Mouse (Mus musculus) limb, embryonic 13.5 days (tissue): ENCODE measurements at regions not wholly inside any gene's neighbourhood (a gene's known extent, or its start where the extent isn't known, plus 50 kb on each side); places are given as distances from the start of the nearest gene placed in this dataset.
A peak's percentile ranks its signal among the peaks of the same experiment; 100 is the strongest.

ENCODE experiments used
- ATAC-seq: fragments of 200-750 bp; cut with Nextera tagmentation; 2 replicates; pipeline ENCODE4 v1.8.0; 2017; ENCODE audit warnings: low read depth, moderate number of reproducible peaks, moderate TSS enrichment; ENCODE audit not compliant: low FRiP score
- H3K27ac ChIP-seq: fragments of 300-500 bp; sonication (generic); 2 replicates; pipeline ENCODE4 v1.5.1; 2015; ENCODE audit warnings: inconsistent platforms, mild to moderate bottlenecking, moderate library complexity
- H3K27me3 ChIP-seq: fragments of 300-500 bp; sonication (generic); 2 replicates; pipeline ENCODE4 v1.6.1; 2015; ENCODE audit warnings: mild to moderate bottlenecking, inconsistent platforms
- H3K36me3 ChIP-seq: fragments of 300-500 bp; sonication (generic); 2 replicates; pipeline ENCODE4 v1.6.1; 2015; ENCODE audit warnings: inconsistent platforms, mild to moderate bottlenecking, moderate library complexity
- H3K4me1 ChIP-seq: fragments of 300-500 bp; sonication (generic); 2 replicates; pipeline ENCODE4 v1.6.1; 2015; ENCODE audit warnings: inconsistent platforms
- H3K4me2 ChIP-seq: fragments of 300-500 bp; sonication (generic); replicated peaks from 2 replicates; pipeline ENCODE4 v1.6.1; 2015; ENCODE audit warnings: inconsistent platforms, mild to moderate bottlenecking, moderate library complexity
- H3K4me3 ChIP-seq: fragments of 300-500 bp; sonication (generic); 2 replicates; pipeline ENCODE4 v1.5.1; 2015; ENCODE audit warnings: moderate library complexity, mild to moderate bottlenecking, inconsistent platforms
- H3K9ac ChIP-seq: fragments of 300-500 bp; sonication (generic); 2 replicates; pipeline ENCODE4 v1.6.1; 2015; ENCODE audit warnings: mild to moderate bottlenecking, inconsistent platforms
- H3K9me3 ChIP-seq: fragments of 300-500 bp; sonication (generic); 2 replicates; pipeline ENCODE4 v1.6.1; 2016; ENCODE audit warnings: inconsistent platforms
- WGBS: fragments of 180-500 bp; shearing (Covaris S2); methylation state at CpG from one replicate; pipeline ENCODE4 v1.1.7; 2015; 5-methylcytosine and 5-hydroxymethylcytosine counted together

DNA sequence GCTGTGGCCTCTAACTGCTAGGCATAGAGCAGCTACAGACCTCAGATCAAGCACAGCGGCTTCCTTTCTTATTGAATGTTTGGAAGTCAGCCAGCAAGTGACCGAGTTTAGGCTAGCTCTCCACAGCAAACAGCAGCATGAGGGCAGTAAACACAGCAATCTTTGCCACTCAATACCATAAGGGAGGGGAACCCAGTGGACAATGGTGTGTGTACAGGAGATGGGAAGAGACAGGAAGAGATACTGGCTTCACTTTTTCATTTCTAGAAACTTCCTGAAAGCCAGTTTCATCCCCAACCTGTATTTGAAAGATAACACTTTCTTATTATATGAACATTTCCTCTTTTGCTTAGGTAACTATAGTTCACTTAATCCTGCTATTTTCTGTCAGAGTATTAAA is 1284.9 kb upstream of the Lrrc6 start:
- Histone ChIP-seq H3K4me1 (peaks cover 8% of the 10 kb centered on the region; the same call in 1 of the 2 replicates), H3K9ac (no peak overlapping the region), H3K9me3 (no peaks in the 10 kb centered on the region), H3K36me3 (no peaks in the 10 kb centered on the region), H3K4me2 (no peak overlapping the region), H3K4me3 (no peak overlapping the region), H3K27ac (no peak overlapping the region), H3K27me3 (no peaks in the 10 kb centered on the region)
- 33% methylated on average over 2 of the region's 2 CpGs for WGBS
- ATAC-seq = no peak

DNA sequence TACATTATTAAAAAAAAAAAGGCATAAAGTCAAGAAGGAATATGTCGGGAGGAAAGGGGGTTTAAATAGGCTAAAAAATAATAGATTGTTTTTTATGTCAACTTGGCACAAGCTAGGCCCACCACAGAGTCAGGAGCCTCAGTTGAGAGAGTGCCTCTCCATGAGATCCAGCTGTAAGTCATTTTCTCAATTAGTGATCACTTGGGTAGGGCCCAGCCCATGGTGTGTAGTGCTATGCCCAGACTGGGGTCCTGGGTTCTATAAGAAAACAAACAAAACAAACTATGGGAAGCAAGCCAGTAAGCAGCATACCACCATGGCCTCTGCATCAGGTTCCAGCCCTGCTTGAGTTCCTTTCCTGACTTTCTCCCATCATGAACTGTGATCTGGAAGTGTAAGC is 1283.0 kb upstream of the Lrrc6 start:
- Histone ChIP-seq H3K27ac (no peak overlapping the region), H3K9me3 (no peaks in the 10 kb centered on the region), H3K36me3 (no peaks in the 10 kb centered on the region), H3K27me3 (no peaks in the 10 kb centered on the region), H3K4me2 (no peak overlapping the region), H3K9ac (no peak overlapping the region), H3K4me1 (peaks cover 8% of the 10 kb centered on the region; the same call in 1 of the 2 replicates), H3K4me3 (no peak overlapping the region)
- WGBS = 62% methylated on average over 1 of the region's 1 CpGs
- ATAC-seq = no peak

DNA sequence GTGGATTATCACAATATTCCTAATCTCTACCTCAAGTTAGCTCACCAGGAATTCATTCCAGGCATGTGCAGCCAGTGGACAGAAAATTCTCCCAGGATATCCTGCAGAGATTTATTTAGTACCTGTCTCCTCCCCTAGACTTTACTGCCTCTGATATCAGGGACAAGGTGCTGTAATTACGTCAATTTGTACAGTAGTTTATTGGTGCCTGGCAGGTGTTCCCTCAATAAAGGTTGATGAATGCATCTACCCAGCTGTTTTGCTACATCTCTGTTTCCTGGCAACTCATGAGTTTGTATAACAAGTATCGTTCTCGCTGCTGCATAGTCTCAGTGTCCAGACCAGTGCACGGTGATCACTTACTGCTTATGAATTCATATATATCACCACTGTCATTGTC is 1281.8 kb upstream of the Lrrc6 start:
- no peak overlapping the region for H3K4me2 ChIP-seq
- H3K4me3 ChIP-seq = no peak overlapping the region
- WGBS = 48% methylated on average over 4 of the region's 4 CpGs
- H3K27me3 ChIP-seq = no peaks in the 10 kb centered on the region
- no peak for ATAC-seq
- H3K4me1 ChIP-seq = peaks cover 8% of the 10 kb centered on the region; the same call in 1 of the 2 replicates
- H3K36me3 ChIP-seq = no peaks in the 10 kb centered on the region
- H3K9ac ChIP-seq = no peak overlapping the region
- no peaks in the 10 kb centered on the region for H3K9me3 ChIP-seq
- no peak overlapping the region for H3K27ac ChIP-seq

DNA sequence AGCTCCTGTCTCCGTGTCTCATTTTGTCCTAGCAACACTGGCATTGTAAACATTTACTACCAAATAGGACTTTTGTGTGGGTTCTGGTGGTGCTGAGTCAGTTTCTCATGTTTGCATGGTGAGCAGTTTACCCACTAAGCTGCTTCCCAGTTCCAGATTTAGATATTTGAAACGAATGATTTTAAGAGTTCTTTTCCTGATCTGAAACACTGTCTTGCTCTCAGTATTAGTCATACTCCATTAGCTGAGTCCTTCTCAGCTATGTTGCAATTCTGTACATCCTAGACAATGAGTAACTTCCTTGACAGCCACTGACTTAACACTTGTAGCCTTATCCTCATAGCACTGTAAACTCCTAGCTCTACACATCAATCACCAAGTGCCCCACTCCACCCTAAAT is 1280.1 kb upstream of the Lrrc6 start:
- H3K27me3 ChIP-seq = no peaks in the 10 kb centered on the region
- no peaks in the 10 kb centered on the region for H3K9me3 ChIP-seq
- no peak overlapping the region for H3K9ac ChIP-seq
- peaks cover 8% of the 10 kb centered on the region; the same call in 1 of the 2 replicates for H3K4me1 ChIP-seq
- no peak for ATAC-seq
- no peak overlapping the region for H3K27ac ChIP-seq
- 54% methylated on average over 2 of the region's 2 CpGs for whole genome bisulfite sequencing
- H3K4me3 ChIP-seq = no peak overlapping the region
- H3K4me2 ChIP-seq = no peak overlapping the region
- H3K36me3 ChIP-seq = no peaks in the 10 kb centered on the region

DNA sequence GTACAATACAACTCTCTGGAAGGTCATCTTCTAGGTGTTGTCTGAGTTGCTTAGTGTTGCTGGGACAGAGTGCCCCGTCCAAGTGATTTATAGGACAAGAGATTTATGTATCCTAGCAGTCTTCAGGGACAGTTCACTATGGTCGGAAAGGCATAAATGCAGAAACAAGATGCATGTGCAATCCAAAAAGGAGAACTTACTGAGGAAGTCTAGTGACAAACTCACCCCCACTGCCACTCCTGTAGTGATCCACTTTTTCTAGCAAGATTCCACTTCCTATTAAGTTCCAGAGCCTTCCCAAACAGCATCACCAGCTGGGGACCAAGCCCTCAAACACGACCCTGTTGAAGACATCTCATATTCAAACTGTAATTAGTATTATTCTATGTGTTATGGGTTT is 1266.9 kb upstream of the Lrrc6 start:
- ATAC-seq = no peak
- Histone ChIP-seq H3K9me3 (no peaks in the 10 kb centered on the region), H3K27me3 (no peaks in the 10 kb centered on the region), H3K4me3 (no peak overlapping the region), H3K27ac (no peak overlapping the region), H3K9ac (no peak overlapping the region), H3K4me2 (no peak overlapping the region), H3K4me1 (no peaks in the 10 kb centered on the region), H3K36me3 (no peaks in the 10 kb centered on the region)
- WGBS = 59% methylated on average over 3 of the region's 3 CpGs

DNA sequence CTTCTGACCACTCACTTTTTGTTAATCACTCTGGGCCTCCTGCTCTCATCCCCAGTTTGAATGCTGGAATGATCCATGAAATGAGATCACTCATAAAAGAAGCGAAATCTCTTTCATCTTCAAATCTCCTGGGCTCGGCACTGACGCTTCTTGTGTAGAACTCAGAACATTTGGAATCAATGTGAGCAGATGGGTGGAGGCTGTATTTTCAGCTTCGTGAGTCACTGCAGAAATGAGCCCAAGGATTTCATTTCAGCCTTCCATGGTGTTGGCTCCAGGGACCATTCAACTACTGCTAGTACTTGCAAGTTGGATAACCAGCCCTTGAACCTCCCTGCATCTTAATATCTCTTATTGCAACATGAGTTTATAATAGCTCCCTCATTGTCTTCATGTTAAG is 1258.5 kb upstream of the Lrrc6 start:
- no peak overlapping the region for H3K27ac ChIP-seq
- H3K27me3 ChIP-seq = no peaks in the 10 kb centered on the region
- no peaks in the 10 kb centered on the region for H3K9me3 ChIP-seq
- WGBS = 59% methylated on average over 4 of the region's 4 CpGs
- H3K4me1 ChIP-seq = peaks cover 7% of the 10 kb centered on the region; the same call in 1 of the 2 replicates
- H3K4me3 ChIP-seq = no peak overlapping the region
- H3K4me2 ChIP-seq = no peak overlapping the region
- no peaks in the 10 kb centered on the region for H3K36me3 ChIP-seq
- no peak overlapping the region for H3K9ac ChIP-seq
- no peak for ATAC-seq

DNA sequence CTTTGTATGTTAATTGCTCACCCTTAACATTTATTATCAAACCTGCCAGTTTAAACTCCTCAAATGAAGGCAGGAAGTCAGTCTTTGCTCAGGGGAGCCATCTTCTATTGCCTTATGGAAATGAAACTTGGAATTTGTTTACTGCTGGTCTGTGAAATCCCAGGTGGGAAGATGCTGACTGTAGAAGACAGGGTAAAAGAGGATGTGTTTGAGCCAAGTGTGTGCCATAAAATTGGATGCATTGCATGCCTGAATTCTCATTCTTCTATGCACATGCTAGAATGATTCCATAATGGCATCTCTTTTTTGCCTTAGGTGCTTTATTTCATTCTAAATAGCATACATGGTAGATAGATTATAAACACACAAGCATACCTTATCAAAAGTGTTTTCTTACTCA is 1249.9 kb upstream of the Lrrc6 start:
- Histone ChIP-seq H3K27me3 (no peaks in the 10 kb centered on the region), H3K27ac (no peak overlapping the region), H3K36me3 (no peaks in the 10 kb centered on the region), H3K4me3 (no peak overlapping the region), H3K4me1 (0 out of 2 replicates have a peak, but pooled peaks cover 2% of the 10 kb centered on the region), H3K9ac (no peak overlapping the region), H3K4me2 (no peak overlapping the region), H3K9me3 (no peaks in the 10 kb centered on the region)
- ATAC-seq = no peak

DNA sequence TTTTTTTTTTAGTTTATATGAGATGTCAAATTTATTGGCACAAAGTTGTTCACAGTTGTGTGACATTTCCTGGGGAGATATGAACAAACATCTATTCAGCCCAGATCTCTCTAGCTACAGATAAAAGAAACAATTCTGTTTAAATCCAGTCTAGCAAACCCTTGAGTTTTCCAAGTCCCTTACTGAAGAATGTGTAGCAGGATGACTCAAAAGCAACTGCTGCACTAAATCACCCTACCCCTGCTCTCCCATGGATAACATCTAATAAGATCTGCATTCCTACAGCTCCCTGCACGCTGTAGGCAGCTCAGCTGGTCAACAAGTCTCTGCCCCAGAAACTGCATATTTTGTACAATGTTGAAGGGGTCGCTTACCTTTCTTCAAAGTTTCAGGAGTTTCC is 1242.6 kb upstream of the Lrrc6 start:
- no peak for ATAC-seq
- Histone ChIP-seq H3K9ac (no peak overlapping the region), H3K9me3 (no peaks in the 10 kb centered on the region), H3K27ac (no peak overlapping the region), H3K4me1 (no peaks in the 10 kb centered on the region), H3K4me3 (no peak overlapping the region), H3K36me3 (no peaks in the 10 kb centered on the region), H3K27me3 (no peaks in the 10 kb centered on the region), H3K4me2 (no peak overlapping the region)
- WGBS = 48% methylated on average over 2 of the region's 2 CpGs

DNA sequence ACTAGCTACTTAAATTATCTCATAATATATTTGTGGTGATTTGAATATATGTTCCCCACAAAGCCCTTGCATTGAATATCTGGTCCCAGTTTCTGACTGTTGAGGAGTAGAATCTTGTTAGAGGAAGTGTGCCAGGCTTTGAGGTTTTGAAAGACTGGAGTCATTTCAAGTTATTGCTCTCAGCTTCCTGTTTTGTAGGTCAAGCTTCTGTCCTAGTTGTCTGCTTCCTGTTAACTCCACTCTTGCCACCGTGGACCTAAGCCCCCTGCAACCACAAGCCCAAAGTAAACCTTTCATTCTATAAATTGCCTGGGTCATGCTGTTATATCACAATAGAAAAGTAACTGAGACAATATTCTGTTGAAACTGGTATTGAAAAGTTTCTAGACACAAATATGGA is 1232.3 kb upstream of the Lrrc6 start:
- Histone ChIP-seq H3K36me3 (no peaks in the 10 kb centered on the region), H3K9me3 (no peaks in the 10 kb centered on the region), H3K9ac (no peak overlapping the region), H3K4me2 (no peak overlapping the region), H3K27ac (no peak overlapping the region), H3K4me1 (no peaks in the 10 kb centered on the region), H3K4me3 (no peak overlapping the region), H3K27me3 (no peaks in the 10 kb centered on the region)
- ATAC-seq = no peak
- 63% methylated on average over 1 of the region's 1 CpGs for WGBS

DNA sequence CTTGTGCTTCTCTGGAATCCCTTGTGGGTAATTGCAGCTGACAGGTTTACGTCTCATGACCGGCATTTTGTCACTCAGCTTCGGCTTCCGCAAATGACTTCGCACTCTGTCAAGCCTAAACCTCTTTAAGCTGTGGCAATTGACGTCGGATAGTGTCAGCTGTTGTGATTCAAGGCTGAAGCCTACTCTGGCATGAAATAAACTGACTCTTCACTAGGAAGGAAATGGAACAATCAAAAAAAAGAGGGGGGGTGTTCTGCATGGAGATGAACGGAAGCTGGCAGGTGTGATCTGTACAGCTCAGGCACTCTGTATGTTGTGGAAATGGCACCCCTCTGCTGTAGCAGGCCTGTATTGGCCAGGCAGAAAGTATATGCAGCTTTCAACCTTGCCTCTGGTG is 1228.8 kb upstream of the Lrrc6 start:
- Histone ChIP-seq H3K4me2 (no peak overlapping the region), H3K27me3 (no peaks in the 10 kb centered on the region), H3K9me3 (no peaks in the 10 kb centered on the region), H3K36me3 (no peaks in the 10 kb centered on the region), H3K27ac (no peak overlapping the region), H3K9ac (no peak overlapping the region), H3K4me3 (no peak overlapping the region), H3K4me1 (0 out of 2 replicates have a peak, but pooled peaks cover 3% of the 10 kb centered on the region)
- 0 out of 2 replicates have a peak, but pooled peaks have one; percentile 24 for ATAC-seq
- 48% methylated on average over 8 of the region's 8 CpGs for WGBS

DNA sequence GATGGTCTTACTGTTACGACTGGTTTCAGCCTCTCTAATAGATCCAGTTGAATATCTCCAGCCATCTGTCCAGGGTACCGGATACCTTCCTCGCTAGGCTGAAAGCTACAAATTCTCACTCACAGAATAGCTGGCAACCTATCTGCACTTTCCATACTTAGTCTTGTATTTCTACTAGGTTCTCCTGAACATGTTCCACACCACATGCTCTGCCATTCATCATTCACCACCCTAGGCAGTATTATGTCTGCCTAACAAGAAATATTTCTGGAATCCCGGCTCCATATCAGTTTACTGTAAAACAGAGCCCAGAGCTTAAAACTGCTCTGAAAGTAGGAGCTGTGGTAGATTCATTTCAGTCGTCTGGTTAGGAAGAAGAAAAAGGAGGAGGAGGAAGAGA is 1224.5 kb upstream of the Lrrc6 start:
- Histone ChIP-seq H3K27me3 (no peaks in the 10 kb centered on the region), H3K4me1 (0 out of 2 replicates have a peak, but pooled peaks cover 3% of the 10 kb centered on the region), H3K9ac (no peak overlapping the region), H3K4me2 (no peak overlapping the region), H3K4me3 (no peak overlapping the region), H3K27ac (no peak overlapping the region), H3K36me3 (no peaks in the 10 kb centered on the region), H3K9me3 (no peaks in the 10 kb centered on the region)
- peak; percentile 66 for ATAC-seq
- 46% methylated on average over 5 of the region's 5 CpGs for WGBS

DNA sequence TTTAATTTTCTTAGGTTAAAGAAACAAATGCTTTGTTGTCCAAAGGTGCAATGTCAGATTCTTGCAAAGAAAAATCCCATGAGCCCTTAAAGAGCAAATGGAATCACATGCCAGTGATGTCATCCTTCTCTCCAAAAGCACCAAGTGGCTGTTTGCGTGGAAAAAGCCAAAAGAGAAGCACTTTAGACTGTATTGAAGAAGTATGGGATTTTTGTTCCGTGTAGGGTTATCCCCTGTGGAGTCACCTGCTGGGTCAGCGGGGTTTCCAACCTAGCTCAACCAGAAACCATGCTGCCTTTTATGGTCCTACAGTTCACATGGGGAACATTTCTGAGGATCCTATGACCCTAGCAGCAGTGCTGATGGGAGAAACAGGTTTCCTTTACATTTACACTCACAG is 1213.5 kb upstream of the Lrrc6 start:
- ATAC-seq = peak; percentile 81
- 54% methylated on average over 3 of the region's 3 CpGs for WGBS

DNA sequence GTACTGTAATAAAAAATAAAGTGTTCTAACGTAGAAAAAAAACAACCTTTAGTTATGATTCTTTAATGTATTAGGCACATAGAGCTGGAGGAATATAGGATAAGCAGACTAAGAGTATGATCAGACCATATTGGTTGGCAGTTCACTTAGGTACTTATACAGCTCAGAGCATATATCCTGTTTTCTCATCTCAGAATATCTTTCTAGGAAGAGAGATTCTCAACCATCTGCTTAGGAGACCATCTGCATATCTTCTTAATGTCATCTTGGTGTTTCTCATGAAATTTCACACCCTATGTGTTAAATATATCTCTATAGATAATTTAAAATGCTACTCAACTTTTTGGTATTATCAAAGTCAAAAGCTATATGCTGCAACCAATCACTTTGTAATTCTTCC is 1185.4 kb upstream of the Lrrc6 start:
- ATAC-seq = no peak
- 61% methylated on average over 1 of the region's 1 CpGs for WGBS

More for the DNA sequence above, 1213.5 kb upstream of the Lrrc6 start:
- Histone ChIP-seq H3K9me3 (no peaks in the 10 kb centered on the region), H3K27ac (no peak overlapping the region), H3K27me3 (no peaks in the 10 kb centered on the region), H3K4me3 (no peak overlapping the region), H3K9ac (no peak overlapping the region), H3K4me2 (no peak overlapping the region), H3K4me1 (peaks cover 4% of the 10 kb centered on the region; the same call in 1 of the 2 replicates), H3K36me3 (no peaks in the 10 kb centered on the region)

More for the DNA sequence above, 1185.4 kb upstream of the Lrrc6 start:
- no peaks in the 10 kb centered on the region for H3K36me3 ChIP-seq
- H3K27ac ChIP-seq = no peak overlapping the region
- H3K9ac ChIP-seq = no peak overlapping the region
- H3K4me1 ChIP-seq = no peaks in the 10 kb centered on the region
- H3K9me3 ChIP-seq = no peaks in the 10 kb centered on the region
- H3K4me2 ChIP-seq = no peak overlapping the region
- no peak overlapping the region for H3K4me3 ChIP-seq
- no peaks in the 10 kb centered on the region for H3K27me3 ChIP-seq
